Comparison of ENCODE assay signal across 8 mouse cellular contexts in the genomic region with DNA sequence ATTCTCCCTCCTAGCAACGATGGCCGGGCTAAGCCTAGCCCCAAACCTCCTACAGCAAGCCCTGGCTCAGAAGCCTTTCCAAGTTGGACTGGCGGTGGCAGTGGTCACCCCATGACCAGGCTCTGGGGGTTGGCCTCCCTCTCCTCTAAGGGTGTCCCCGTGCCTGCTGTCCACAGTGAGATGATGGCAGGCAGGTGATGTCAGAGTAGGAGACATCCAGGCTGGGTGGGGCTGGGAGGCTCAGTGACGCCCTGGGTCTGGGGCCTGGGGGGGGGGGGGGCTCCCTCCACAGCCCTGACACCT. TPM values are rescaled to one million over a fixed set of nuclear protein-coding genes. Genes with fewer than 3 reads are reported as not detected.
DNase-seq lines count a peak whose midpoint lies in the region; ATAC-seq and TF ChIP-seq lines count a peak whose summit lies in the region.

No protein-coding gene starts in this region.

- H3K27me3 ChIP-seq in kidney, embryonic 15.5 days = peaks cover 12% of the 10 kb centered on the region
- peaks cover 39% of the 10 kb centered on the region for H3K27me3 ChIP-seq in embryonic facial prominence, embryonic 12.5 days
- no peaks in the 10 kb centered on the region for H3K27me3 ChIP-seq in hindbrain, postnatal 0 days (ENCODE audit: insufficient read depth, low read length)
- H3K27me3 ChIP-seq in midbrain, embryonic 15.5 days (replicated peaks) = no peaks in the 10 kb centered on the region

- peak overlapping the region; percentile 89 for H3K4me2 ChIP-seq in kidney, embryonic 15.5 days
- peak overlapping the region; percentile 96 for H3K4me2 ChIP-seq in embryonic facial prominence, embryonic 12.5 days (replicated peaks)
- peak overlapping the region; percentile 73 for H3K4me2 ChIP-seq in hindbrain, postnatal 0 days (ENCODE audit: low read depth, low read length)
- H3K4me2 ChIP-seq in midbrain, embryonic 15.5 days = peak overlapping the region; percentile 77

- 14% methylated on average over 5 of the region's 5 CpGs for WGBS in kidney, embryonic 15.5 days
- 9% methylated on average over 5 of the region's 5 CpGs for WGBS in embryonic facial prominence, embryonic 12.5 days
- WGBS in hindbrain, postnatal 0 days = 4% methylated on average over 5 of the region's 5 CpGs
- 9% methylated on average over 5 of the region's 5 CpGs for WGBS in midbrain, embryonic 15.5 days

- peaks cover 53% of the 10 kb centered on the region for H3K4me1 ChIP-seq in kidney, embryonic 15.5 days
- H3K4me1 ChIP-seq in embryonic facial prominence, embryonic 12.5 days = peaks cover 18% of the 10 kb centered on the region
- peaks cover 3% of the 10 kb centered on the region; the same call in 1 of the 2 replicates for H3K4me1 ChIP-seq in hindbrain, postnatal 0 days (ENCODE audit: insufficient read depth, low read length)
- H3K4me1 ChIP-seq in midbrain, embryonic 15.5 days = peaks cover 36% of the 10 kb centered on the region

- peak overlapping the region; percentile 68 for H3K9ac ChIP-seq in kidney, embryonic 15.5 days
- peak overlapping the region; percentile 83; the same call in 1 of the 2 replicates for H3K9ac ChIP-seq in embryonic facial prominence, embryonic 12.5 days
- peak overlapping the region; percentile 81 for H3K9ac ChIP-seq in hindbrain, postnatal 0 days (replicated peaks; ENCODE audit: low read length)
- peak overlapping the region; percentile 91 for H3K9ac ChIP-seq in midbrain, embryonic 15.5 days

- peaks cover 10% of the 10 kb centered on the region; the same call in 1 of the 2 replicates for H3K36me3 ChIP-seq in kidney, embryonic 15.5 days
- H3K36me3 ChIP-seq in embryonic facial prominence, embryonic 12.5 days = 0 out of 2 replicates have a peak, but pooled peaks cover 12% of the 10 kb centered on the region
- no peaks in the 10 kb centered on the region for H3K36me3 ChIP-seq in hindbrain, postnatal 0 days (ENCODE audit: insufficient read depth, low read length)
- no peaks in the 10 kb centered on the region for H3K36me3 ChIP-seq in midbrain, embryonic 15.5 days (replicated peaks)

- peak overlapping the region; percentile 69 for H3K4me3 ChIP-seq in kidney, embryonic 15.5 days (replicated peaks)
- H3K4me3 ChIP-seq in embryonic facial prominence, embryonic 12.5 days = peak overlapping the region; percentile 72
- H3K4me3 ChIP-seq in hindbrain, postnatal 0 days (ENCODE audit: low read length) = peak overlapping the region; percentile 60
- peak overlapping the region; percentile 84 for H3K4me3 ChIP-seq in midbrain, embryonic 15.5 days

- no peaks in the 10 kb centered on the region for H3K9me3 ChIP-seq in kidney, embryonic 15.5 days (replicated peaks)
- H3K9me3 ChIP-seq in embryonic facial prominence, embryonic 12.5 days = no peaks in the 10 kb centered on the region
- H3K9me3 ChIP-seq in hindbrain, postnatal 0 days (ENCODE audit: low read length) = no peaks in the 10 kb centered on the region
- H3K9me3 ChIP-seq in midbrain, embryonic 15.5 days = no peaks in the 10 kb centered on the region

- no peak; the same call in 1 of the 2 replicates for TF ChIP-seq CTCF in hindbrain, postnatal 0 days (IDR thresholded peaks at IDR 0.05; ENCODE audit: low read depth)

- peak; percentile 2; the same call in 1 of the 2 replicates for ATAC-seq in kidney, embryonic 15.5 days (replicated peaks; ENCODE audit: low FRiP score)
- ATAC-seq in embryonic facial prominence, embryonic 12.5 days (ENCODE audit: insufficient number of reproducible peaks, insufficient read depth, low FRiP score, low TSS enrichment) = no peak
- peak; percentile 33 for ATAC-seq in hindbrain, postnatal 0 days
- peak; percentile 18 for ATAC-seq in midbrain, embryonic 15.5 days (replicated peaks)

- H3K27ac ChIP-seq in kidney, embryonic 15.5 days = peak overlapping the region; percentile 97
- no peak overlapping the region for H3K27ac ChIP-seq in embryonic facial prominence, embryonic 12.5 days
- no peak overlapping the region; the same call in 1 of the 2 replicates for H3K27ac ChIP-seq in hindbrain, postnatal 0 days
- H3K27ac ChIP-seq in midbrain, embryonic 15.5 days = peak overlapping the region; percentile 70; the same call in 1 of the 2 replicates

- DNase-seq in kidney, postnatal 36 days = no peak
- no peak for DNase-seq in hindbrain, postnatal 0 days (ENCODE audit: low spot score)
- DNase-seq in layer of hippocampus, adult 9-11 months = no peak
- no peak for DNase-seq in adrenal gland, adult 18-20 months (ENCODE audit: low spot score in 2 of 2)
- no peak for DNase-seq in ovary, postnatal 14 days (ENCODE audit: low spot score)

RNA-seq across cellular contexts. Expression of gene Cep170b, which starts 2.7 kb away (rescaled TPM):
- polyA plus RNA-seq in kidney, embryonic 15.5 days (2015; fragmentation: Nextera tagmentation; extraction: Ambion mirVana) = 15.8 and 16.6 TPM in 2 replicates
- polyA plus RNA-seq in embryonic facial prominence, embryonic 12.5 days (2016; fragmentation: Nextera tagmentation; extraction: Ambion mirVana) = 17.0 and 19.2 TPM in 2 replicates
- 118 and 123 TPM in 2 replicates for total RNA-seq in hindbrain, postnatal 0 days (2014; rRNA removed)
- 34.0 and 39.0 TPM in 2 replicates for polyA plus RNA-seq in hindbrain, postnatal 0 days (2015; fragmentation: Nextera tagmentation; extraction: Ambion mirVana)
- polyA plus RNA-seq in midbrain, embryonic 15.5 days (2015; fragmentation: Nextera tagmentation; extraction: Ambion mirVana) = 51.0 and 53.7 TPM in 2 replicates
- total RNA-seq in adrenal gland, adult 18-20 months (2021) = 10 to 100 TPM; 36.4 to 48.5 TPM

RNA-seq across cellular contexts. Expression of gene Pld4, which starts 37.5 kb away (rescaled TPM):
- 7.9 and 10.4 TPM in 2 replicates for polyA plus RNA-seq in kidney, embryonic 15.5 days (2015; fragmentation: Nextera tagmentation; extraction: Ambion mirVana)
- polyA plus RNA-seq in embryonic facial prominence, embryonic 12.5 days (2016; fragmentation: Nextera tagmentation; extraction: Ambion mirVana) = 4.9 TPM in 2 replicates
- total RNA-seq in hindbrain, postnatal 0 days (2014; rRNA removed) = 10.5 and 14.5 TPM in 2 replicates
- polyA plus RNA-seq in hindbrain, postnatal 0 days (2015; fragmentation: Nextera tagmentation; extraction: Ambion mirVana) = 9.4 and 10.8 TPM in 2 replicates
- polyA plus RNA-seq in midbrain, embryonic 15.5 days (2015; fragmentation: Nextera tagmentation; extraction: Ambion mirVana) = 7.3 and 8.6 TPM in 2 replicates
- 10 to 100 TPM; 11.2 to 18.1 TPM for total RNA-seq in adrenal gland, adult 18-20 months (2021)

RNA-seq across cellular contexts. Expression of gene Zbtb42, which starts 44.4 kb away (rescaled TPM):
- polyA plus RNA-seq in kidney, embryonic 15.5 days (2015; fragmentation: Nextera tagmentation; extraction: Ambion mirVana) = 4.0 and 4.6 TPM in 2 replicates
- 2.1 and 2.5 TPM in 2 replicates for polyA plus RNA-seq in embryonic facial prominence, embryonic 12.5 days (2016; fragmentation: Nextera tagmentation; extraction: Ambion mirVana)
- 3.3 and 12.1 TPM in 2 replicates for total RNA-seq in hindbrain, postnatal 0 days (2014; rRNA removed)
- polyA plus RNA-seq in hindbrain, postnatal 0 days (2015; fragmentation: Nextera tagmentation; extraction: Ambion mirVana) = 2.2 and 3.7 TPM in 2 replicates
- 1.9 and 2.5 TPM in 2 replicates for polyA plus RNA-seq in midbrain, embryonic 15.5 days (2015; fragmentation: Nextera tagmentation; extraction: Ambion mirVana)
- total RNA-seq in adrenal gland, adult 18-20 months (2021) = 1 to 10 TPM; 4.5 to 6.9 TPM

RNA-seq across cellular contexts. Expression of gene Akt1, which starts 48.3 kb away (rescaled TPM):
- 53.7 and 56.7 TPM in 2 replicates for polyA plus RNA-seq in kidney, embryonic 15.5 days (2015; fragmentation: Nextera tagmentation; extraction: Ambion mirVana)
- 98.8 and 153 TPM in 2 replicates for polyA plus RNA-seq in embryonic facial prominence, embryonic 12.5 days (2016; fragmentation: Nextera tagmentation; extraction: Ambion mirVana)
- total RNA-seq in hindbrain, postnatal 0 days (2014; rRNA removed) = 179 and 197 TPM in 2 replicates
- 90.8 and 97.4 TPM in 2 replicates for polyA plus RNA-seq in hindbrain, postnatal 0 days (2015; fragmentation: Nextera tagmentation; extraction: Ambion mirVana)
- polyA plus RNA-seq in midbrain, embryonic 15.5 days (2015; fragmentation: Nextera tagmentation; extraction: Ambion mirVana) = 139 and 162 TPM in 2 replicates
- 100 to 1,000 TPM; 184 to 355 TPM for total RNA-seq in adrenal gland, adult 18-20 months (2021)

Comparison
In these comparisons a context has a peak if more than half of its experiments do, and no peak if none do; other contexts are left out.
1. H3K27ac ChIP-seq: peak in kidney, embryonic 15.5 days (single experiment) and midbrain, embryonic 15.5 days (single experiment); none in embryonic facial prominence, embryonic 12.5 days (single experiment) and hindbrain, postnatal 0 days (single experiment).
2. Peak in every context shown above with its lines, with median percentiles within 50 percentile points of each other: H3K4me2 ChIP-seq, H3K4me3 ChIP-seq and H3K9ac ChIP-seq.